Mouse (Mus musculus): ENCODE data around the gene Lingo4. TPM values are rescaled to one million over a fixed set of nuclear protein-coding genes. Genes with fewer than 3 reads are reported as not detected.

Gene Lingo4
- total and polyA plus RNA-seq, 3 experiments: not detected

DNA sequence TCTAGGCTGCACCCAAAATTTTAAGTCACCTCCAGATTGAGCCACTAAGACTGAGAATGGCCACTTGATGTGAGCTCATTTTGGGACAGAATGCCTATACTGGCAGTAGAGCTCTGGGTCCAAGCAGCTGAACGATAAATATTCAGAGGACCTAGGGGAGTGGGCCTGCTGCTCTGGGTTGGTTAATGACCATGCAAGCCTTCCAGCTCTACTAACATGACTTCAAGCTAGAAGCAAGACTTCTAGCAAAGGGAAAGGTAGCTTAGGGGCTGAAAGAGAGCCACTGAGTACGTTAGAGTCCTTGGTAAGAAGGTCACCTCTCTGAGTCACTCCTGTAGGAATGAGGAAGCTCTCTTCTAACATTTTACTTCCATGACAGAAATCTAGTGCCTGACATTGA lies 6.2 kb upstream of the Lingo4 start:
- Histone ChIP-seq H3K27ac (ENCODE audit: control insufficient read depth, low read depth, low read length) (no peak overlapping the region), H3K9me3 (replicated peaks; ENCODE audit: insufficient read depth, low read length) (no peaks in the 10 kb centered on the region), H3K36me3 (ENCODE audit: control insufficient read depth in 1 of 2, insufficient read depth in 2 of 2, low read length in 2 of 2) (no peaks in the 10 kb centered on the region), H3K4me1 (ENCODE audit: control insufficient read depth in 1 of 2, insufficient read depth in 2 of 2, low read length in 2 of 2) (no peaks in the 10 kb centered on the region), H3K9ac (ENCODE audit: control insufficient read depth, low read depth, low read length, poor library complexity, severe bottlenecking) (no peak overlapping the region), H3K27me3 (ENCODE audit: control insufficient read depth in 1 of 2, insufficient read depth in 2 of 2, low read length in 2 of 2) (peaks cover 8 to 15% of the 10 kb centered on the region in 2 experiments), H3K79me2 (ENCODE audit: control insufficient read depth, insufficient read depth, low read length, poor library complexity) (no peaks in the 10 kb centered on the region), H3K4me3 (ENCODE audit: control insufficient read depth in 1 of 2, insufficient read depth in 1 of 2, low read depth in 2 of 2, low read length in 2 of 2) (no peak overlapping the region)
- DNase-seq (ENCODE audit: low read depth, low spot score): no peak
- TF ChIP-seq CHD2 (IDR thresholded peaks at IDR 0.05; ENCODE audit: low read length) (no peak), HCFC1 (IDR thresholded peaks at IDR 0.05; ENCODE audit: low read depth, low read length) (no peak), GABPA (IDR thresholded peaks at IDR 0.05; ENCODE audit: low read depth, low read length) (no peak), ZMIZ1 (IDR thresholded peaks at IDR 0.05; ENCODE audit: low read depth, low read length) (no peak), ELF1 (IDR thresholded peaks at IDR 0.05; ENCODE audit: low read depth, low read length) (no peak)

DNA sequence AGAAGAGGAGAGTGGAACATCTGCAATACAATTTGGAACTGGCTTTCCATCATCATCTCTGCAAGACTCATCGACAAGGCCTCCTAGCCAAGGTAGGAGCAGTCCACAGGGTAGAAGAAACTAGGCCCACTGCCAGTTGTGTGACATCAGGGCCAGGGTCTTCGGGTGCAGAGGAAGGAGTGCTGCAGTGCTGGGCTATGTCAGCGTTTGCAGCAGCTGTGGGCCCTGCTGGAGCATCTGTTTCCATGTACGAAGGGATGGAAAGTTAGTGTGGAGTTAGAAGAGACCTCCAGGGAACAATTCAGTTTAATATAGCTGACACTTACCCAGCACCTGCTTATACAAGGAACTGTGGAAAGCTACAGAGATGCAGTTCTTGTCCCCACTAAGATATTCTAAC lies 5.3 kb upstream of the Lingo4 start:
- Histone ChIP-seq H3K9me3 (replicated peaks; ENCODE audit: insufficient read depth, low read length) (no peaks in the 10 kb centered on the region), H3K4me3 (ENCODE audit: control insufficient read depth in 1 of 2, insufficient read depth in 1 of 2, low read depth in 2 of 2, low read length in 2 of 2) (no peak overlapping the region), H3K36me3 (ENCODE audit: control insufficient read depth in 1 of 2, insufficient read depth in 2 of 2, low read length in 2 of 2) (no peaks in the 10 kb centered on the region), H3K27ac (ENCODE audit: control insufficient read depth, low read depth, low read length) (no peak overlapping the region), H3K9ac (ENCODE audit: control insufficient read depth, low read depth, low read length, poor library complexity, severe bottlenecking) (no peak overlapping the region), H3K79me2 (ENCODE audit: control insufficient read depth, insufficient read depth, low read length, poor library complexity) (no peaks in the 10 kb centered on the region), H3K4me1 (ENCODE audit: control insufficient read depth in 1 of 2, insufficient read depth in 2 of 2, low read length in 2 of 2) (no peaks in the 10 kb centered on the region), H3K27me3 (ENCODE audit: control insufficient read depth in 1 of 2, insufficient read depth in 2 of 2, low read length in 2 of 2) (peaks cover 11 to 15% of the 10 kb centered on the region in 2 experiments)
- no peak for TF ChIP-seq ETS1 (IDR thresholded peaks at IDR 0.05; ENCODE audit: low read depth, low read length)
- no peak for TF ChIP-seq KAT2A (conservative IDR thresholded peaks at IDR 0.05; ENCODE audit: low read depth, low read length)
- TF ChIP-seq MAZ (IDR thresholded peaks at IDR 0.05; ENCODE audit: low read depth, low read length): no peak
- no peak for TF ChIP-seq TBP (IDR thresholded peaks at IDR 0.05; ENCODE audit: low read depth, low read length)
- no peak for TF ChIP-seq NELFE (IDR thresholded peaks at IDR 0.05; ENCODE audit: low read depth, low read length)
- no peak for TF ChIP-seq HCFC1 (IDR thresholded peaks at IDR 0.05; ENCODE audit: low read depth, low read length)
- no peak for TF ChIP-seq USF1 (IDR thresholded peaks at IDR 0.05; ENCODE audit: low read depth, low read length)
- TF ChIP-seq SIN3A (IDR thresholded peaks at IDR 0.05; ENCODE audit: low read length): no peak
- TF ChIP-seq POLR2A (IDR thresholded peaks at IDR 0.05; ENCODE audit: control insufficient read depth in 1 of 2, insufficient read depth in 1 of 2, low read depth in 1 of 2, low read length in 2 of 2, poor library complexity in 1 of 2): no peak
- no peak for TF ChIP-seq TAL1 (IDR thresholded peaks at IDR 0.05; ENCODE audit: low read length)
- no peak for TF ChIP-seq ZMIZ1 (IDR thresholded peaks at IDR 0.05; ENCODE audit: low read depth, low read length)
- TF ChIP-seq MYC (IDR thresholded peaks at IDR 0.05; ENCODE audit: low read depth, low read length): no peak
- TF ChIP-seq BHLHE40 (IDR thresholded peaks at IDR 0.05; ENCODE audit: borderline replicate concordance, low read depth, low read length): no peak
- TF ChIP-seq UBTF (IDR thresholded peaks at IDR 0.05; ENCODE audit: borderline replicate concordance, insufficient read depth, low read depth, low read length): no peak
- TF ChIP-seq POLR2AphosphoS5 (IDR thresholded peaks at IDR 0.05; ENCODE audit: borderline replicate concordance, low read depth, low read length): no peak
- no peak for DNase-seq (ENCODE audit: low read depth, low spot score)
